Comparison of ENCODE assay signal across 16 mouse cellular contexts in the genomic region with DNA sequence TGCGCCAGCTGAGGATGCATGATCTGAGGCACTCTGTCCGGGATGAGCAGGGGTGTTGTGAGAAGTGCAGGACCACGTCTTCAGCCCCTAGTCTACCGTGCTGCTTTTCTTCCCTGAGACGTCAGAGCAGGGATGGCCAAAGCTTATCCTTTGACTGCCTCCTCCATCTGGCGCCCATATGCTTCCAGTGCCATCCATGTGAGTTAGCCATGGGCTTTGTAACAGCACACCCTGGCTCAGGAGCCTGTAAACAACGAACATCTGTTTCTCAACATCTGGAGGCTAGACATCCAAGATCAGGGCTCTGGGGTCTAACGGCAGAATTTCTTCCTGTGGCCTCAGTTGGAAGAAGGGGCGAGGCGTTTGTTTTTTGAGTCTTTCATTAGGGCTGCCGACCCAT.
DNase-seq lines count a peak whose midpoint lies in the region; ATAC-seq and TF ChIP-seq lines count a peak whose summit lies in the region.
"Had no signal": no experiment of that assay in that cellular context is flagged by ENCODE, and none has a peak within 500 bp of the region (broad histone marks: within the 10 kb centered on the region; RNA-seq: fewer than 3 reads in every experiment).

No protein-coding gene starts in this region.

- TF ChIP-seq POLR2A in limb, embryonic 14.5 days (IDR thresholded peaks at IDR 0.05; ENCODE audit: borderline replicate concordance, extremely low read depth, insufficient read depth, insufficient read length) = no peak

- TF ChIP-seq CTCF in left cerebral cortex, adult 2 months (IDR thresholded peaks at IDR 0.05) = no peak

- H3K9me3 ChIP-seq in embryonic facial prominence, embryonic 15.5 days (replicated peaks) = 0 out of 2 replicates have a peak, but pooled peaks cover 10% of the 10 kb centered on the region
- H3K9me3 ChIP-seq in limb, embryonic 14.5 days (ENCODE audit: control insufficient read depth, low read length) = peaks cover 9% of the 10 kb centered on the region; the same call in 1 of the 2 replicates
- H3K9me3 ChIP-seq: lung, embryonic 15.5 days had no signal

- peak; percentile 31 for DNase-seq in left cerebral cortex, postnatal 4 days
- DNase-seq in left cerebral cortex, adult 11 months (ENCODE audit: low spot score) = no peak
- DNase-seq in embryo, embryonic 10.5 days (ENCODE audit: low spot score) = peak; percentile 76
- peak; percentile 49 for DNase-seq in limb, embryonic 14.5 days (ENCODE audit: low spot score)
- no peak for DNase-seq in gastrocnemius, adult 18-20 months (ENCODE audit: low spot score)
- DNase-seq in left cerebral cortex, adult 2 months (ENCODE audit: extremely low spot score in 1 of 2, low spot score in 2 of 2) = no peak
- no peak for DNase-seq in heart, adult 18-20 months
- DNase-seq: cerebellum, adult 9-10 months; heart, postnatal 14 days; kidney, adult 18-20 months; kidney, postnatal 10 days; thymus, adult 2 months had no signal

- no peak overlapping the region for H3K9ac ChIP-seq in embryonic facial prominence, embryonic 15.5 days
- H3K9ac ChIP-seq in limb, embryonic 14.5 days (ENCODE audit: low read depth, low read length, severe bottlenecking) = no peak overlapping the region
- H3K9ac ChIP-seq: lung, embryonic 15.5 days had no signal

- 33% methylated on average over 11 of the region's 11 CpGs for WGBS in embryonic facial prominence, embryonic 15.5 days
- WGBS in limb, embryonic 14.5 days = 18% methylated on average over 11 of the region's 11 CpGs

- H3K4me1 ChIP-seq in embryonic facial prominence, embryonic 15.5 days = peaks cover 19% of the 10 kb centered on the region
- H3K4me1 ChIP-seq in limb, embryonic 14.5 days (ENCODE audit: control insufficient read depth, insufficient read depth, low read length) = peaks cover 24% of the 10 kb centered on the region
- H3K4me1 ChIP-seq: lung, embryonic 15.5 days had no signal

- intact Hi-C loops in left cerebral cortex, postnatal 4 days (cut with DNase I) = no loop called here
- intact Hi-C loops in left cerebral cortex, adult 2 months (cut with DNase I) = no loop called here

- no peak overlapping the region for H3K4me2 ChIP-seq in embryonic facial prominence, embryonic 15.5 days (replicated peaks)
- no peak overlapping the region for H3K4me2 ChIP-seq in limb, embryonic 14.5 days (replicated peaks; ENCODE audit: low read depth, low read length, severe bottlenecking)
- H3K4me2 ChIP-seq: heart, embryonic 11.5 days; liver, embryonic 11.5 days; lung, embryonic 15.5 days had no signal

- peak; percentile 63; the same call in 1 of the 2 replicates for ATAC-seq in embryonic facial prominence, embryonic 15.5 days (ENCODE audit: insufficient number of reproducible peaks, low FRiP score, low TSS enrichment, low read depth)
- 0 out of 2 replicates have a peak, but pooled peaks have one; percentile 30 for ATAC-seq in limb, embryonic 14.5 days (ENCODE audit: low FRiP score, low read depth)

- H3K4me3 ChIP-seq in embryonic facial prominence, embryonic 15.5 days (replicated peaks) = no peak overlapping the region
- no peak overlapping the region for H3K4me3 ChIP-seq in limb, embryonic 14.5 days (replicated peaks; ENCODE audit: low read length)
- no peak overlapping the region for H3K4me3 ChIP-seq in left cerebral cortex, adult 2 months
- H3K4me3 ChIP-seq: lung, embryonic 15.5 days had no signal

- H3K27ac ChIP-seq in embryonic facial prominence, embryonic 15.5 days (replicated peaks) = no peak overlapping the region
- H3K27ac ChIP-seq in limb, embryonic 14.5 days (replicated peaks; ENCODE audit: low read depth, low read length) = no peak overlapping the region
- no peak overlapping the region for H3K27ac ChIP-seq in left cerebral cortex, adult 2 months
- H3K27ac ChIP-seq: lung, embryonic 15.5 days had no signal

- H3K27me3 ChIP-seq in embryonic facial prominence, embryonic 15.5 days = peaks cover 6% of the 10 kb centered on the region; the same call in 1 of the 2 replicates
- H3K27me3 ChIP-seq in limb, embryonic 14.5 days (ENCODE audit: control insufficient read depth, insufficient read depth, low read length) = no peaks in the 10 kb centered on the region
- H3K27me3 ChIP-seq: lung, embryonic 15.5 days had no signal

- H3K36me3 ChIP-seq in embryonic facial prominence, embryonic 15.5 days = no peaks in the 10 kb centered on the region
- no peaks in the 10 kb centered on the region for H3K36me3 ChIP-seq in limb, embryonic 14.5 days (ENCODE audit: control insufficient read depth, insufficient read depth, low read length)
- H3K36me3 ChIP-seq: lung, embryonic 15.5 days had no signal

Comparison
In these comparisons a context has a peak if more than half of its experiments do, and no peak if none do; other contexts are left out.
1. DNase-seq: peak in left cerebral cortex, postnatal 4 days (single experiment), embryo, embryonic 10.5 days (single experiment) and limb, embryonic 14.5 days (single experiment); none in left cerebral cortex, adult 11 months (single experiment), gastrocnemius, adult 18-20 months (single experiment), left cerebral cortex, adult 2 months (0 of 2) and heart, adult 18-20 months (0 of 2).